Mouse (Mus musculus) cerebellum, adult 9-10 months (tissue): ENCODE results near the gene Rexo1.
A peak's percentile ranks its signal among the peaks of the same experiment; 100 is the strongest.

Experiments used
- DNase-seq: peaks from one replicate; pipeline ENCODE4 v3.0.0; 2022

Gene Rexo1

GRCm38 (mm10) chr10:80553575-80553974 lies 7.8 kb downstream of the Rexo1 start:
- no peak for DNase-seq

GRCm38 (mm10) chr10:80552364-80552763 lies 9.0 kb downstream of the Rexo1 start:
- DNase-seq: no peak

- no peak for DNase-seq
Measured at GRCm38 (mm10) chr10:80549279-80549678, 12.1 kb downstream of the Rexo1 start.

GRCm38 (mm10) chr10:80548428-80549006 lies 12.8 kb downstream of the Rexo1 start:
- peak; percentile 67 for DNase-seq

- no peak for DNase-seq
Measured at GRCm38 (mm10) chr10:80547539-80547938, 13.8 kb downstream of the Rexo1 start.

GRCm38 (mm10) chr10:80546945-80547344 lies 14.4 kb downstream of the Rexo1 start:
- no peak for DNase-seq

- DNase-seq: no peak
Measured at GRCm38 (mm10) chr10:80545590-80545989, 15.8 kb downstream of the Rexo1 start.

- DNase-seq: no peak
Measured at GRCm38 (mm10) chr10:80543873-80544272, 17.5 kb downstream of the Rexo1 start.

- no peak for DNase-seq
Measured at GRCm38 (mm10) chr10:80539493-80539892, 21.9 kb downstream of the Rexo1 start.

- no peak for DNase-seq
Measured at GRCm38 (mm10) chr10:80538710-80539394, 22.5 kb downstream of the Rexo1 start, which contains the start of gene Atp8b3. Gene Atp8b3, minus strand, starts transcription at chr10:80539124.

- no peak for DNase-seq
Measured at GRCm38 (mm10) chr10:80538180-80538579, 23.2 kb downstream of the Rexo1 start.

- DNase-seq: no peak
Measured at GRCm38 (mm10) chr10:80535711-80536110, 25.6 kb downstream of the Rexo1 start.

- DNase-seq: no peak
Measured at GRCm38 (mm10) chr10:80535071-80535470, 26.3 kb downstream of the Rexo1 start.

GRCm38 (mm10) chr10:80533704-80534103 lies 27.7 kb downstream of the Rexo1 start:
- no peak for DNase-seq

GRCm38 (mm10) chr10:80532783-80533182 lies 28.6 kb downstream of the Rexo1 start:
- no peak for DNase-seq

- no peak for DNase-seq
Measured at GRCm38 (mm10) chr10:80526172-80526571, 35.2 kb downstream of the Rexo1 start.

GRCm38 (mm10) chr10:80523299-80523698 lies 38.1 kb downstream of the Rexo1 start:
- DNase-seq: no peak

GRCm38 (mm10) chr10:80519287-80519686 lies 42.1 kb downstream of the Rexo1 start:
- DNase-seq: no peak

- DNase-seq: no peak
Measured at GRCm38 (mm10) chr10:80513739-80514138, 47.6 kb downstream of the Rexo1 start.

GRCm38 (mm10) chr10:80510273-80510660 lies 51.1 kb downstream of the Rexo1 start:
- no peak for DNase-seq

- DNase-seq: peak; percentile 74
Measured at GRCm38 (mm10) chr10:80509412-80510272, 51.7 kb downstream of the Rexo1 start.

GRCm38 (mm10) chr10:80506222-80506621 lies 55.1 kb downstream of the Rexo1 start:
- peak; percentile 43 for DNase-seq

- DNase-seq: no peak
Measured at GRCm38 (mm10) chr10:80504724-80505123, 56.6 kb downstream of the Rexo1 start.
